Mouse (Mus musculus) cerebellum, adult 2 months (tissue): ENCODE data around the gene Pcsk2. TPM values are rescaled to one million over a fixed set of nuclear protein-coding genes. Genes with fewer than 3 reads are reported as not detected.

Experiments
- DNase-seq, 2 experiments: peaks; one replicate each; pipeline ENCODE4 v3.0.0; 2021
- H3K27ac ChIP-seq: fragments of 200-500 bp; 2 replicates; pipeline ENCODE4 v1.5.1; 2012; ENCODE audit warnings: low read length, control low read depth, inconsistent platforms; ENCODE audit not compliant: insufficient read depth
- H3K27me3 ChIP-seq: fragments of 200-500 bp; 2 replicates; pipeline ENCODE4 v1.6.1; 2012; ENCODE audit warnings: inconsistent platforms, mild to moderate bottlenecking, low read length, moderate library complexity; ENCODE audit not compliant: control insufficient read depth, insufficient read depth
- H3K4me1 ChIP-seq: fragments of 200-500 bp; 2 replicates; pipeline ENCODE4 v1.6.1; 2011; ENCODE audit warnings: low read length; ENCODE audit not compliant: control insufficient read depth, insufficient read depth
- H3K4me3 ChIP-seq: fragments of 200-500 bp; replicated peaks from 2 replicates; pipeline ENCODE3; 2011; ENCODE audit warnings: mild to moderate bottlenecking, low read depth, low read length, control low read depth; ENCODE audit not compliant: insufficient read depth
- CTCF ChIP-seq: fragments of 200-500 bp; IDR thresholded peaks from 2 replicates; pipeline ENCODE4 v1.5.1; 2011; ENCODE audit warnings: low read depth, mild to moderate bottlenecking, control low read depth, low read length, moderate library complexity, borderline replicate concordance; ENCODE audit not compliant: insufficient read depth
- POLR2A ChIP-seq: fragments of 200-500 bp; IDR thresholded peaks from 2 replicates; pipeline ENCODE4 v1.6.1; 2011; ENCODE audit warnings: low read length, control low read depth, borderline replicate concordance; ENCODE audit not compliant: insufficient read depth
- WGBS: fragments of 180-500 bp; shearing (Covaris S2); methylation state at CpG from one replicate; pipeline ENCODE4 v1.1.7; 2018; 5-methylcytosine and 5-hydroxymethylcytosine counted together
- polyA plus RNA-seq: library from polyadenylated mRNA; depleted of rRNA; stranded (reverse); fragments of >200 nt; gene quantifications from 2 replicates; pipeline ENCODE4 v1.2.3, GENCODE M21; 2012

The Pcsk2 gene
- polyA plus RNA-seq, 1 experiment = 69.5 TPM

DNA sequence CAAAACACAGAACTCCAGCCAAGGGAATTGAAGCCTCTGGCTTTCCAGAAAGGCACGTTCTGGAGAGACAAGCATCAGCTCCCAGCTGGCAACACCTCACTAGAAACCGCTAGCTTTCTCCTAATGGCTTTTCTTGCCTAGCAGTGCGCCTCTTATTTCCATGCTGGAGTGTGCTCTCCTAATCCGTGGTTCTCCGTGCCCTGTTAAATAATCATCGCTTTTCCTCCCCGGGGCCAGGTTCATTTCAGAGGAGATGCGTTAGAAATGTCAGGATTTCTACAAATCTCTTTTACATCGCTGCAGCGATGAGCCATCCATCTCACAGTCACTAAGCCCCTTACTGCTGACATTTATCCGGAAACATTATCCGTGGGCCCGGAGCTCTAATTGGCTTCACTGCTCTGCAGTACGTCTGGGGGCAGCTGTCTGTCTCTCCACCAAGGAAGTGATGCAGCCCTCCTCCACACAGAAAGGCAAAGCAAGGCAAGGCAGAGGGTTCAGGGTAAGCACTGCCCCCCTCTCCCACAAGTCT, 150.1 kb downstream of the Pcsk2 start:
- Histone ChIP-seq H3K27me3 (no peaks in the 10 kb centered on the region), H3K4me1 (peaks cover 5% of the 10 kb centered on the region), H3K4me3 (no peak overlapping the region), H3K27ac (no peak overlapping the region)
- DNase-seq = no peak
- 74% methylated on average over 14 of the region's 14 CpGs for WGBS
- no peak for TF ChIP-seq POLR2A
- no peak for TF ChIP-seq CTCF

DNA sequence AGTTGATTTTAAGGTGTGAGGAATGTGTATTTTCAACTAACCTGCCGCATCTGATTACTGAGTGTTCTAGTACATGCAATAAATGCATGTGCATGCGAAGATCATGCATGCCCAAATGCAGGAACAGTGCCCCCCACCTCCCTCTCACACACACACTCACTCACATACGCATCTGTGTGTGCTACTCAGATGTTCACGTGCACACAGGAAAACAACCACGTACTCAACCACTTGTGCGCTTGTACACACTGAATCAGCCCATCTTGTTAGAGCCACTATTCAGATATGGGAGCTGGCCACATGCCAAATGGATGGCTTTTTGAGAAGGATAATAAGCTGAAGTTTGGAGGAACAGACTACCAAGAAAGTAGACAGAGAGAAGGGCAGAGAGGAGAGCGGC, 150.7 kb downstream of the Pcsk2 start:
- no peak for TF ChIP-seq CTCF
- no peak for TF ChIP-seq POLR2A
- no peak overlapping the region for H3K27ac ChIP-seq
- WGBS = 92% methylated on average over 7 of the region's 7 CpGs
- no peaks in the 10 kb centered on the region for H3K27me3 ChIP-seq
- no peak for DNase-seq
- H3K4me1 ChIP-seq = peaks cover 8% of the 10 kb centered on the region
- H3K4me3 ChIP-seq = no peak overlapping the region

DNA sequence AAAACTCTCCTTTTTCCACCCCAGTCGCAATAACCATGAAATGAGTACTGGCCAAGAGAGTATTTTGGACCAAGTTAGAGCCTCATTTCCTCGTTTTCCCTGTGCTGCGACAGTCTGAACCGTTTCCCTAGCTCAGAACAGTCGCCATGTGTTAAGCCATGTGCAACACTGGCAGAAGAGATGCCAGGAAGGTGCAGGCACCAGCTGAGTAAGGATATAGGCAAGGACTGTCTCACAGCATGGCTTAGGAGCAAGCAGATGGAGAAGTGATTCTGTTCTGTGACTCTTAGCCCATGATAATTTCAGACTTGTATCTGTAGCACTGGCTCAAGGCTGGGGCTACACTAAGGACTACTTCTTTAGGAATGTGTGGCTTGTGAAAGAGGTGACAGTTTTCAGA, 155.2 kb downstream of the Pcsk2 start:
- DNase-seq = peak; percentile 76 to 88
- peaks cover 15% of the 10 kb centered on the region for H3K4me1 ChIP-seq
- 7% methylated on average over 5 of the region's 5 CpGs for WGBS
- H3K27me3 ChIP-seq = no peaks in the 10 kb centered on the region
- no peak overlapping the region for H3K4me3 ChIP-seq
- 0 out of 2 replicates have a peak overlapping the region, but pooled peaks have one; percentile 33 for H3K27ac ChIP-seq
- no peak for TF ChIP-seq CTCF
- TF ChIP-seq POLR2A = no peak

- H3K4me3 ChIP-seq = no peak overlapping the region
- no peak for DNase-seq
- TF ChIP-seq POLR2A = no peak
- no peak for TF ChIP-seq CTCF
- H3K4me1 ChIP-seq = peaks cover 15% of the 10 kb centered on the region
- 61% methylated on average over 3 of the region's 3 CpGs for WGBS
- no peak overlapping the region for H3K27ac ChIP-seq
- no peaks in the 10 kb centered on the region for H3K27me3 ChIP-seq
Measured at GRCm38 (mm10) chr2:143702931-143703344, 157.0 kb downstream of the Pcsk2 start.

GRCm38 (mm10) chr2:143708205-143708604, 162.2 kb downstream of the Pcsk2 start:
- Histone ChIP-seq H3K4me1 (peaks cover 9% of the 10 kb centered on the region; the same call in 1 of the 2 replicates), H3K27ac (no peak overlapping the region), H3K27me3 (no peaks in the 10 kb centered on the region), H3K4me3 (no peak overlapping the region)
- TF ChIP-seq POLR2A (no peak), CTCF (no peak)
- peak in 1 of 2 experiments; percentile 69 for DNase-seq
- WGBS = 32% methylated on average over 3 of the region's 3 CpGs

DNA sequence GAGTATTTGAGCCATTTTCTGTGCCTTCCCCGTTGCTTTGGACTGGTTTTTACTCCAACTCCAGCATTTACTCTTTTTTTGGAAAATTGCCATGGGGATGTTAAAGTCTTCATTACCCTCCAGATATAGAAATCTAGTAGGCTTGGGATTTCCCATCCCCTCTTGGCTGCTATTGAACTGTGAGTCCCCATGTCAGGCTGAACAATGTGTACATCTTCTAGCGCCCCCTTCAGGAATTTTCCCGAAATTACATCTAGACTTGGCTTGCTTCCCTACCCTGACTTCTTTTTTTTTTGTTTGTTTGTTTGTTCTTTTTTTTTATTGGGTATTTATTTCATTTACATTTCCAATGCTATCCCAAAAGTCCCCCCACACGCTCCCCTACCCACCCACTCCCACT, 163.3 kb downstream of the Pcsk2 start:
- WGBS = 27% methylated on average over 4 of the region's 4 CpGs
- no peak overlapping the region for H3K27ac ChIP-seq
- no peak overlapping the region for H3K4me3 ChIP-seq
- H3K27me3 ChIP-seq = no peaks in the 10 kb centered on the region
- H3K4me1 ChIP-seq = peaks cover 9% of the 10 kb centered on the region; the same call in 1 of the 2 replicates
- DNase-seq = no peak
- no peak for TF ChIP-seq POLR2A
- TF ChIP-seq CTCF = peak; percentile 23; the same call in 1 of the 2 replicates

DNA sequence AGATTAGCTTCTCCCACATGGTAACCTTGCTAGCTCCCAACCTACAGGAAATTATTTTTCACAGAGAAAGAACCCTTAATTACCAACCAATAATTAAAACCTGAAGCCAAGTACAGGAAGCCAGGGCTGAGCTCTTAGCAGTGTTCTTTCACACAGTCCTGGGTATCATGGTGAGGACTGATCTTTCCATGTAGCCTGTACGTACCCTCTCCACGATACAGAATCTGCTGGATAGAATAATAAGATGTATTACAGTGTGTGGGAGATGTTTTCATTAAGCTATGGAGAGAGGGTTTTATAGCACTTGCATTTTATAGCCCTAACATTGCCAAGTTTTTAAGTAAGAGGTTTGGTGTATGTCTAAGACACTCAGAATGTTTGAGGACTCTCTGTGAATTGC, 164.0 kb downstream of the Pcsk2 start:
- DNase-seq = peak in 1 of 2 experiments; percentile 53
- 81% methylated on average over 2 of the region's 2 CpGs for WGBS
- TF ChIP-seq POLR2A (no peak), CTCF (no peak)
- peaks cover 9% of the 10 kb centered on the region; the same call in 1 of the 2 replicates for H3K4me1 ChIP-seq
- H3K27me3 ChIP-seq = no peaks in the 10 kb centered on the region
- H3K4me3 ChIP-seq = no peak overlapping the region
- H3K27ac ChIP-seq = no peak overlapping the region

DNA sequence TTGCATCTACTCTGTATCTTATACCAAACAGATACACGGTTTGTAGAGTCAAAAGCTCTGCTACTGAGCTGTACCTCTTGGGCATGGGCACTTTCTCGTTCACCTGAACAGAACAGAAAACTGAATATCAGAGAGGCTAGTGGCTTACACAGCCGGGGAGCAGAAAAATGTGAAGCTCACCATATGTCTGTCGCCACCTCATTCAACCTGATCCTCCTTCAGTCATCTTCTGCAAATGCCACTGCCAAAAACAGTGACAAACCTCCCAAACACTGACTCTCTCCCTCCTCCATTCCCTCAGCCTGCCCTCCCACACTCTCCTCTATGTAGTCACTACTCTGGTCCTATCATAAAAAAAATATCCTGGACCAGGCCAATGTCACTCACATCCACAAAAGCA, 165.9 kb downstream of the Pcsk2 start:
- Histone ChIP-seq H3K4me3 (no peak overlapping the region), H3K27ac (peak overlapping the region; percentile 20; the same call in 1 of the 2 replicates), H3K4me1 (peaks cover 9% of the 10 kb centered on the region; the same call in 1 of the 2 replicates), H3K27me3 (no peaks in the 10 kb centered on the region)
- WGBS = 19% methylated on average over 4 of the region's 4 CpGs
- TF ChIP-seq POLR2A = no peak
- no peak for TF ChIP-seq CTCF
- peak; percentile 60 to 79 for DNase-seq
